Mouse (Mus musculus) ES-E14 (cell line): ENCODE results near the gene R3hdm1. TPM values are rescaled to one million over a fixed set of nuclear protein-coding genes. Genes with fewer than 3 reads are reported as not detected.

Source experiments
- DNase-seq: peaks from one replicate; pipeline ENCODE4 v3.0.0-alpha.2; 2013; ENCODE audit warnings: low read depth, low spot score
- H3K27ac ChIP-seq: 2 replicates; pipeline ENCODE4 v1.5.1; 2012; ENCODE audit warnings: low read depth, mild to moderate bottlenecking, low read length, moderate library complexity, mixed read lengths; ENCODE audit not compliant: poor library complexity, insufficient read depth, severe bottlenecking
- H3K36me3 ChIP-seq: 2 replicates; pipeline ENCODE4 v1.6.1; 2012; ENCODE audit warnings: mild to moderate bottlenecking, low read length, moderate library complexity, mixed read lengths; ENCODE audit not compliant: control insufficient read depth, poor library complexity, insufficient read depth, severe bottlenecking
- H3K4me1 ChIP-seq, 2 experiments: fragments of 150-350 bp in 1 of 2; sonication (generic) in 1 of 2; 2 replicates each; pipeline ENCODE4 v1.6.1; 2012; ENCODE audit warnings: low read length in 2 of 2, mild to moderate bottlenecking in 1 of 2, mixed read lengths in 1 of 2; ENCODE audit not compliant: control insufficient read depth in 2 of 2, insufficient read depth in 2 of 2, poor library complexity in 1 of 2
- H3K4me3 ChIP-seq, 2 experiments: fragments of 150-350 bp in 1 of 2; sonication (generic) in 1 of 2; 2 replicates each; pipeline ENCODE4 v1.5.1; 2012; ENCODE audit warnings: low read length in 2 of 2, low read depth in 1 of 2, mild to moderate bottlenecking in 1 of 2, mixed read lengths in 1 of 2; ENCODE audit not compliant: insufficient read depth in 1 of 2, poor library complexity in 1 of 2, severe bottlenecking in 1 of 2
- H3K9ac ChIP-seq: 2 replicates; pipeline ENCODE4 v1.6.1; 2012; ENCODE audit warnings: low read depth, mild to moderate bottlenecking, low read length, mixed read lengths; ENCODE audit not compliant: poor library complexity, insufficient read depth, severe bottlenecking
- H3K9me3 ChIP-seq: fragments of 150-350 bp; sonication (generic); 2 replicates; pipeline ENCODE4 v1.6.1; 2012; ENCODE audit warnings: low read depth, mild to moderate bottlenecking, low read length; ENCODE audit not compliant: control insufficient read depth, insufficient read depth
- CHD2 ChIP-seq: IDR thresholded peaks from 2 replicates; pipeline ENCODE4 v1.6.1; 2014; ENCODE audit warnings: mild to moderate bottlenecking, low read depth, low read length, inconsistent platforms
- HCFC1 ChIP-seq: IDR thresholded peaks from 2 replicates; pipeline ENCODE4 v1.6.1; 2012; ENCODE audit warnings: low read length, inconsistent platforms, borderline replicate concordance; ENCODE audit not compliant: insufficient read depth
- MAFK ChIP-seq: IDR thresholded peaks from 2 replicates; pipeline ENCODE4 v1.6.1; 2014; ENCODE audit warnings: mild to moderate bottlenecking, low read depth, low read length, inconsistent platforms; ENCODE audit not compliant: insufficient read depth
- ZC3H11A ChIP-seq: IDR thresholded peaks from 2 replicates; pipeline ENCODE4 v1.6.1; 2012; ENCODE audit warnings: low read depth, mild to moderate bottlenecking, inconsistent platforms, low read length, borderline replicate concordance
- ZNF384 ChIP-seq: IDR thresholded peaks from 2 replicates; pipeline ENCODE4 v1.6.1; 2012; ENCODE audit warnings: low read depth, low read length, inconsistent platforms
- in situ Hi-C, 2 experiments: fragments of 600-800 bp; cut with MboI; formaldehyde crosslinking; loops; one replicate each; pipeline ENCODE4 v1.15.1; 2025; ENCODE audit warnings: low sequenced_read_pairs in 2 of 2, inconsistent platforms in 1 of 2; ENCODE audit not compliant: unreplicated experiment in 2 of 2
- total RNA-seq: library from RNA; depleted of rRNA; stranded (reverse); fragments of 300-350 nt; gene quantifications from 2 replicates; pipeline ENCODE4 v1.2.3, GENCODE M21; 2012

Gene R3hdm1
- total RNA-seq, 1 experiment, result 56.6 TPM

DNA sequence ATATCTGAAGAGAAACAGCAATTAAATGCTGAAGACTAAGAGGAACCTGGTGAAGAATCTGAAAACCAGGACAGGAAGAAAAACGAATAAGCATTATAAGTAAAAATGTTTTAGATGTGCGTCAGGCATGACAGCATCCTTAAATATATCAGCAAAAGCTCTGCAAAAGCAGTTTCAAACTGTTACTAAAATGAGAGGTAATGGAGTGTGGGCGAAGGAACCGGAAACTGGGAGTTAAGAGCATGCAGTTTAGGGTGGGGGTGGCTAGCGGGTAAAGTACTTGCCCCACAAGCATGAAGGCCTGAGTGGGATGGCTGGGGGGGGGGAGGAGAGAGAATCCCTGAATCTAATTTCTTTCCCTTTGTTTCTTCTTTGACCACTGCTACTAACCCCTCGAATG, 30.1 kb upstream of the R3hdm1 start:
- H3K4me3 ChIP-seq, result no peak overlapping the region
- no peaks in the 10 kb centered on the region for H3K9me3 ChIP-seq
- DNase-seq, result no peak
- no peaks in the 10 kb centered on the region for H3K4me1 ChIP-seq
- no peak overlapping the region for H3K27ac ChIP-seq
- in situ Hi-C loops, result no loop called here
- TF ChIP-seq HCFC1, result no peak
- TF ChIP-seq MAFK, result no peak
- TF ChIP-seq CHD2, result no peak
- no peak for TF ChIP-seq ZNF384
- no peak for TF ChIP-seq ZC3H11A
- no peak overlapping the region for H3K9ac ChIP-seq
- H3K36me3 ChIP-seq, result no peaks in the 10 kb centered on the region

DNA sequence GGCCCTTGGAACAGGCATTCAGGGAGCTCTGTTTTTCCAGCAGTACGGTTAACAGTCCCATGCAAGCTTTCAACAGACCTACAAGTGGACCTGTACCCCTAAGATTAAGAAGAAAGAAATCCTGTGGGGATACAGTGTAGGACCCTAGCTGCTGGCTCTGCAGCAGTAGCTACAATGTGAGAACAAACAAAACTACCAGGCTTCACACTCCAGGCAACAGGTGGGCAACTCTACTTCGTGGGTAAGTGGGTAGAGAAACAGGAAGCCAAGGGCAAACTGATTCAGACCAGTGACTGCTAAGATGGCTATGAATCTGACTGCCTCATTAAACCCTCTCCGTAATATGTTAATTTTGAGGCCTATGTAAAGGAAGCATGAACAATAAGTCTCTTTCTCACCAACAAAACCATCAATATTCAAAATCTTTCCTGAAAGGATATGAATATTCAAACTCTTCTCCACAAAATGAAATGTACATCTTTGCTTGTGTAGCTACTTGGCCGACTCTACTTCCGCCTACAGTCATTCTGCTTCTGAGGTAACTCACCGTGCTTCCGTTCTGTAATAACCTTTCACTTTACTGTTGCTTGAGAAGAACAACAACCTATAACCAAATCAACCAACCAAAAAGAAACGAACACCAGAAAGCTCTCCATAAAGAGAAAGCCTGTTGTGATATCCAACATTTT, 26.2 kb upstream of the R3hdm1 start:
- in situ Hi-C loops, result no loop called here
- H3K36me3 ChIP-seq, result no peaks in the 10 kb centered on the region
- no peak for TF ChIP-seq HCFC1
- TF ChIP-seq ZC3H11A, result no peak
- no peak for TF ChIP-seq MAFK
- no peak for TF ChIP-seq ZNF384
- TF ChIP-seq CHD2, result no peak
- H3K4me3 ChIP-seq, result no peak overlapping the region
- no peak overlapping the region for H3K27ac ChIP-seq
- no peak overlapping the region for H3K9ac ChIP-seq
- DNase-seq, result no peak
- H3K9me3 ChIP-seq, result no peaks in the 10 kb centered on the region
- no peaks in the 10 kb centered on the region for H3K4me1 ChIP-seq

DNA sequence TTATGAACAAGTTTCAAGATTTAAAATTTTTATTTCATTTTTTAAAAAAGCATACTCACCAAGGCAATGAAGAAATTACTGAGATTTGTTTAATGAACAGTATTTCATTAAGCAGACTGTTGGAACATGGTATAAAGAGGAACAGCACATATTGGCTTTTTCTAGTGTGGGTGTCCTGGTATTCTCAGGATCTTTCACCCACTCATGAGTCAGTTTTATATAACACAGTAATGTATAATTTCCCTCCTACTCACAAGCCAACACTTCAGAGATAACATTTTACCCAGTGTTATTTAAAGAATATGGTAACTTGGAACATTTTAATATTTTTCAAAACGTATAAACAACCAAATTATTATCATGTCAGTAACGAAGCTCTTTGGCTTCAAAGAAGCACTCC, 25.3 kb upstream of the R3hdm1 start:
- in situ Hi-C loops, result no loop called here
- Histone ChIP-seq H3K36me3 (no peaks in the 10 kb centered on the region), H3K9ac (no peak overlapping the region), H3K4me1 (peaks cover 0 to 2% of the 10 kb centered on the region in 2 experiments; a peak in 1 of 4 replicates), H3K27ac (no peak overlapping the region), H3K9me3 (no peaks in the 10 kb centered on the region), H3K4me3 (no peak overlapping the region)
- TF ChIP-seq HCFC1 (no peak), MAFK (no peak), ZC3H11A (no peak), CHD2 (no peak), ZNF384 (no peak)
- DNase-seq, result no peak

DNA sequence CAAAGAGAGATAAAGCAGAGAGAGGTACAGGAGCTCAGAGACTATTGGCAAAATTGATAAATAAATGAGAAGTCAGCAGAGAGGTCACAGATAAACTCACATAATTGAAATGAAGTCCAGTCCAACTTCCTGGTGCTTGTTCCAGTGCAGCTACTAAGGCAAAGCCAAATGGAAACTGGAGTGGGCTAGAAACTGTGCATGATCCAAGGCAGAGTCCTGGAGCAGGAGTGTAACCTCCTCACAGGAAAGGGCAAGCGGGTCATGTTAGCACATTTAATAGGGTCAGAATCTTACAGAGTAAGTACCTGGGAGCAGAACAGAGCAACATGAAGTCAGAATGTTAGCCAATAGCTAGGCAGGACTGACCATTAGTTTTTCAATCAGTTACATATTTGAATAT, 24.5 kb upstream of the R3hdm1 start:
- TF ChIP-seq HCFC1 (no peak), ZC3H11A (no peak), ZNF384 (no peak), MAFK (no peak), CHD2 (no peak)
- no peak for DNase-seq
- H3K27ac ChIP-seq, result no peak overlapping the region
- no peak overlapping the region for H3K4me3 ChIP-seq
- no peaks in the 10 kb centered on the region for H3K9me3 ChIP-seq
- no peak overlapping the region for H3K9ac ChIP-seq
- in situ Hi-C loops, result no loop called here
- H3K4me1 ChIP-seq, result peaks cover 0 to 7% of the 10 kb centered on the region in 2 experiments; a peak in 1 of 4 replicates
- no peaks in the 10 kb centered on the region for H3K36me3 ChIP-seq
